Mouse (Mus musculus) CH12.LX (cell line): ENCODE data around the gene Obp2b. TPM values are rescaled to one million over a fixed set of nuclear protein-coding genes. Genes with fewer than 3 reads are reported as not detected.
A peak's percentile ranks its signal among the peaks of the same experiment; 100 is the strongest.
"Not testable (repeated sequence)": the region's sequence is repeated elsewhere in the genome, so short reads cannot be mapped to it uniquely, and the experiment has no call there.

Experiments
- DNase-seq: peaks from one replicate; pipeline ENCODE4 v3.0.0-alpha.2; 2013; ENCODE audit errors: extremely low read depth
- H3K27ac ChIP-seq: 2 replicates; pipeline ENCODE4 v1.5.1; 2012; ENCODE audit warnings: low read depth, mild to moderate bottlenecking, control low read depth, moderate library complexity; ENCODE audit not compliant: insufficient read depth
- H3K27me3 ChIP-seq: replicated peaks from 2 replicates; pipeline ENCODE3; 2012; ENCODE audit warnings: inconsistent platforms
- H3K36me3 ChIP-seq, 2 experiments: replicated peaks in 1 of 2; 2 replicates each; pipeline versions ENCODE3 to v1.6.1; 2012; ENCODE audit warnings: inconsistent platforms in 1 of 2, low read length in 1 of 2, mild to moderate bottlenecking in 1 of 2, mixed read lengths in 1 of 2, moderate library complexity in 1 of 2; ENCODE audit not compliant: control insufficient read depth in 1 of 2, insufficient read depth in 1 of 2
- H3K4me1 ChIP-seq, 2 experiments: 2 replicates each; pipeline ENCODE4 v1.6.1; 2012; ENCODE audit warnings: inconsistent platforms in 1 of 2, moderate library complexity in 1 of 2; ENCODE audit not compliant: insufficient read depth in 2 of 2, control insufficient read depth in 1 of 2
- H3K4me2 ChIP-seq: 2 replicates; pipeline ENCODE4 v1.6.1; 2012; ENCODE audit warnings: low read depth, mild to moderate bottlenecking, control low read depth; ENCODE audit not compliant: poor library complexity, insufficient read depth, severe bottlenecking
- H3K4me3 ChIP-seq, 3 experiments: fragments of 150-350 bp in 1 of 3; sonication (generic) in 1 of 3; replicated peaks in 1 of 3; 2 replicates each; pipeline versions ENCODE3 to v1.5.1; 2011 to 2012; ENCODE audit warnings: low read depth in 2 of 3, low read length in 2 of 3, mild to moderate bottlenecking in 2 of 3, moderate library complexity in 2 of 3, control low read depth in 1 of 3, improper control_type of control experiment in 1 of 3, inconsistent platforms in 1 of 3, mixed read lengths in 1 of 3; ENCODE audit not compliant: poor library complexity in 1 of 3
- H3K79me2 ChIP-seq: replicated peaks from 2 replicates; pipeline ENCODE4 v1.6.1; 2012; ENCODE audit warnings: mild to moderate bottlenecking, moderate library complexity; ENCODE audit not compliant: control insufficient read depth, poor library complexity, insufficient read depth, severe bottlenecking; ENCODE audit errors: extremely low read depth
- H3K9ac ChIP-seq: 2 replicates; pipeline ENCODE4 v1.6.1; 2012; ENCODE audit warnings: low read depth, mild to moderate bottlenecking, control low read depth, moderate library complexity; ENCODE audit not compliant: insufficient read depth
- H3K9me3 ChIP-seq: replicated peaks from 2 replicates; pipeline ENCODE3; 2012; ENCODE audit warnings: low read length, inconsistent platforms, mixed read lengths
- BHLHE40 ChIP-seq: IDR thresholded peaks from 2 replicates; pipeline ENCODE4 v1.6.1; 2011; ENCODE audit warnings: mild to moderate bottlenecking, low read depth, low read length, improper control_type of control experiment
- CHD1 ChIP-seq: IDR thresholded peaks from 2 replicates; pipeline ENCODE4 v1.6.1; 2012; ENCODE audit warnings: low read depth, low read length, improper control_type of control experiment, inconsistent platforms
- CHD2 ChIP-seq: IDR thresholded peaks from 2 replicates; pipeline ENCODE4 v1.6.1; 2011; ENCODE audit warnings: low read length, improper control_type of control experiment
- CTCF ChIP-seq, 2 experiments: IDR thresholded peaks in 1 of 2; conservative IDR thresholded peaks in 1 of 2; 2 replicates each; pipeline ENCODE4 v1.5.1; 2011 to 2012; ENCODE audit warnings: low read depth in 2 of 2, low read length in 2 of 2, improper control_type of control experiment in 1 of 2, inconsistent platforms in 1 of 2, mild to moderate bottlenecking in 1 of 2, moderate library complexity in 1 of 2
- ELF1 ChIP-seq: IDR thresholded peaks from 2 replicates; pipeline ENCODE4 v1.6.1; 2014; ENCODE audit warnings: low read depth, mild to moderate bottlenecking, inconsistent platforms, low read length, improper control_type of control experiment
- ETS1 ChIP-seq: conservative IDR thresholded peaks from 2 replicates; pipeline ENCODE4 v1.6.1; 2012; ENCODE audit warnings: low read depth, mild to moderate bottlenecking, inconsistent platforms, low read length, improper control_type of control experiment, moderate library complexity
- GABPA ChIP-seq: IDR thresholded peaks from 2 replicates; pipeline ENCODE4 v1.6.1; 2012; ENCODE audit warnings: low read depth, low read length, improper control_type of control experiment, inconsistent platforms; ENCODE audit not compliant: insufficient replicate concordance
- HCFC1 ChIP-seq: IDR thresholded peaks from 2 replicates; pipeline ENCODE4 v1.6.1; 2012; ENCODE audit warnings: low read depth, mild to moderate bottlenecking, inconsistent platforms, low read length, improper control_type of control experiment
- IRF4 ChIP-seq: IDR thresholded peaks from 2 replicates; pipeline ENCODE4 v1.6.1; 2014; ENCODE audit warnings: low read depth, mild to moderate bottlenecking, inconsistent platforms, low read length, improper control_type of control experiment
- MAX ChIP-seq: IDR thresholded peaks from 2 replicates; pipeline ENCODE4 v1.6.1; 2011; ENCODE audit warnings: low read length, improper control_type of control experiment
- MAZ ChIP-seq: IDR thresholded peaks from 2 replicates; pipeline ENCODE4 v1.6.1; 2012; ENCODE audit warnings: low read depth, mild to moderate bottlenecking, inconsistent platforms, low read length, improper control_type of control experiment, moderate library complexity
- MXI1 ChIP-seq: IDR thresholded peaks from 2 replicates; pipeline ENCODE4 v1.6.1; 2011; ENCODE audit warnings: mild to moderate bottlenecking, low read depth, low read length, improper control_type of control experiment
- NELFE ChIP-seq: IDR thresholded peaks from 2 replicates; pipeline ENCODE4 v1.6.1; 2011; ENCODE audit warnings: low read depth, low read length, improper control_type of control experiment
- NRF1 ChIP-seq: IDR thresholded peaks from 2 replicates; pipeline ENCODE4 v1.6.1; 2014; ENCODE audit warnings: low read depth, mild to moderate bottlenecking, inconsistent platforms, low read length, improper control_type of control experiment, moderate library complexity
- POLR2A ChIP-seq: IDR thresholded peaks from 2 replicates; pipeline ENCODE4 v1.6.1; 2011; ENCODE audit warnings: low read depth, mild to moderate bottlenecking, improper control_type of control experiment, low read length
- RAD21 ChIP-seq: IDR thresholded peaks from 2 replicates; pipeline ENCODE4 v1.6.1; 2011; ENCODE audit warnings: low read depth, mild to moderate bottlenecking, low read length, improper control_type of control experiment, moderate library complexity
- RCOR1 ChIP-seq: conservative IDR thresholded peaks from 2 replicates; pipeline ENCODE4 v1.6.1; 2012; ENCODE audit warnings: low read depth, mild to moderate bottlenecking, inconsistent platforms, low read length, improper control_type of control experiment
- SMC3 ChIP-seq: IDR thresholded peaks from 2 replicates; pipeline ENCODE4 v1.6.1; 2011; ENCODE audit warnings: low read depth, low read length, improper control_type of control experiment
- TBP ChIP-seq: conservative IDR thresholded peaks from 2 replicates; pipeline ENCODE4 v1.6.1; 2011; ENCODE audit warnings: low read depth, low read length, improper control_type of control experiment
- TCF12 ChIP-seq: IDR thresholded peaks from 2 replicates; pipeline ENCODE4 v1.6.1; 2014; ENCODE audit warnings: low read depth, mild to moderate bottlenecking, inconsistent platforms, low read length, improper control_type of control experiment
- dilution Hi-C: fragments of 300-500 bp; cut with MboI; formaldehyde crosslinking; loops from 2 replicates; pipeline ENCODE4 v1.14.3; 2020; ENCODE audit warnings: low sequenced_read_pairs; ENCODE audit not compliant: extremely low pct_unique_long_range_greater_than_20kb, extremely low pct_ligation_motif_present
- in situ Hi-C: fragments of 300-500 bp; cut with MboI; formaldehyde crosslinking; loops from 3 replicates; pipeline ENCODE4 v1.14.3; 2019; ENCODE audit warnings: low sequenced_read_pairs, low pct_ligation_motif_present, low pct_unique_long_range_greater_than_20kb, mixed read lengths
- polyA plus RNA-seq: library from polyadenylated mRNA; unstranded; fragments of >175 nt; gene quantifications from 2 replicates; pipeline ENCODE4 v1.2.1, GENCODE M21; 2012; ENCODE audit warnings: low read depth; ENCODE audit not compliant: insufficient read length
- total RNA-seq, 2 experiments: library from RNA; depleted of rRNA; stranded (reverse); fragments of 300-350 nt in 1 of 2; fragments of >200 nt in 1 of 2; gene quantifications; 2 replicates each; pipeline ENCODE4 v1.2.3; 2012 to 2014

Obp2b gene
- total and polyA plus RNA-seq, 3 experiments = not detected

DNA sequence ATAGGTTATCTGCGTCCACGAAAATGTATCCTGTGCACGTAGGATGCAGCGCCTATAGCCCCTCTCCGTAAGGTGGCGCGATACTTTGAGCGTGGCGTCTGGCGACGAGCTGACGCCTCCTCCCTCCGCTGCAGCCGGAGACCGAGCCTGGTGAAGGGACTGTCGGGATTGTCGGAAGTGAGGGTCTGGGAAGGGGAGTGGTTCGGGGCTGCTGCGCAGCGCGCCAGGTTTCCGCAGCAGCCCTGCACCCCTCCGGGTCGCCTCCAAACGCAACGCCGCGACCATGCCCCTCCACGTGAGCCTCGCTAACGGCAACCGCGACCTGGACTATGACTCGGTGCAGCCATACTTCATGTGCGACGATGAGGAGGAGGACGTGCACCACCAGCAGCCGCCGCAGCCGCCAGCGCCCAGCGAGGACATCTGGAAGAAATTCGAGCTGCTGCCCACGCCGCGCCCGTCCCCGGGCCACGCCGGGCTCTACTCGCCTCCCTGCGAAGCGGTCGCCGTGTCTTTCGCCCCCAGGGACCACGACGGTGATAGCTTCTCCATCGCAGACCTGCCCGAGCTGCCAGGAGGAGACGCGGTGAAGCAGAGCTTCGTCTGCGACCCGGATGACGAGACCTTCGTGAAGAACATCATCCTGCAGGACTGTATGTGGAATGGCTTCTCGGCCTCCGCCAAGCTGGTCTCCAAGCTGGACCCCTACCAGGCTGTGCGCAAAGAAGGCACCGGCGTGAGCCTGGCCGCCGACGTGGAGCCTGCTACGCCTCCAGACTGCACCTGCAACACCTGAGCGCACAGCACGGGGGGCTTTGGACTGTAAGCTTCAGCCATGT, 29.9 kb upstream of the Obp2b start, which contains the start of gene Bmyc:
TSS of gene Bmyc (plus strand) at position 97 of the 839 bp plus-strand sequence.
- Histone ChIP-seq H3K36me3 (peaks cover 0 to 9% of the 10 kb centered on the region in 2 experiments), H3K4me1 (peaks cover 0 to 12% of the 10 kb centered on the region in 2 experiments; a peak in 2 of 4 replicates), H3K9me3 (no peaks in the 10 kb centered on the region), H3K79me2 (no peaks in the 10 kb centered on the region), H3K9ac (peak within 1 kb of the TSS; percentile 41), H3K27me3 (peaks cover 17% of the 10 kb centered on the region), H3K4me2 (peak within 1 kb of the TSS; percentile 75), H3K4me3 (peak within 1 kb of the TSS; percentile 59 to 83 (median 72)), H3K27ac (no peak within 1 kb of the TSS)
- TF ChIP-seq MAZ = no peak
- TF ChIP-seq GABPA = no peak
- no peak for TF ChIP-seq RCOR1
- peak; percentile 61 for TF ChIP-seq ELF1
- peak; percentile 46 for TF ChIP-seq NELFE
- peak; percentile 38; the same call in 1 of the 2 replicates for TF ChIP-seq CHD2
- TF ChIP-seq TCF12 = peak; percentile 19; the same call in 1 of the 2 replicates
- TF ChIP-seq ETS1 = no peak
- no peak for TF ChIP-seq IRF4
- TF ChIP-seq MAX = 0 out of 2 replicates have a peak, but pooled peaks have one; percentile 16
- TF ChIP-seq MXI1 = peak; percentile 49; the same call in 1 of the 2 replicates
- peak in 1 of 2 experiments; percentile 63; a peak in 2 of 4 replicates for TF ChIP-seq CTCF (conservative IDR thresholded peaks at IDR 0.05 in 1 of 2, IDR thresholded peaks at IDR 0.05 in 1 of 2; ENCODE audit: low read depth in 2 of 2, low read length in 2 of 2)
- peak; percentile 58 for TF ChIP-seq POLR2A
- TF ChIP-seq BHLHE40 = peak; percentile 47; the same call in 1 of the 2 replicates
- TF ChIP-seq TBP = 0 out of 2 replicates have a peak, but pooled peaks have one; percentile 64
- no peak; the same call in 1 of the 2 replicates for TF ChIP-seq CHD1
- peak; percentile 73 for TF ChIP-seq HCFC1
- no peak for TF ChIP-seq SMC3
- peak; percentile 48 for TF ChIP-seq NRF1
- in situ Hi-C loops (no loop called here), dilution Hi-C loops (no loop called here)
- peak; percentile 83 for DNase-seq

DNA sequence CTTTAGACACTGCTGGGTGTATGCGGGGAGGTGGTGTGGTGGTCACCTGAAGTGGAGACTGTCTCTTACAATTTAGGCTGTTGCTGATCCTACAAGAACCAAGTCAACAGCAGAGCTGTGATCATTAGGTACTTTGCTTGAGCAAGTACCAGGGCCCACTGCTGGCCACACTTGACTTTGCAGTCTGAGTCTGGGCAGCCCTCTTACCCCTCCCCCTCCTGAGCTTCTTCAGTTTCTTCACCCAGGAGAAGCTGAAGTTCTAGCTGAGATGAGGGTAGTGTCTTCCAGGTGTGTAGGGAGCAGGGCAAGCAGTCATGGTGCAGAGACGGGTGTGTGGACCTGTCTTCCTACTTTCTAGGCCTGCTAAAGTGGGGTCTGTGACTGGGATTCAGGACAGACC, 28.7 kb upstream of the Obp2b start:
- peak overlapping the region in 2 of 3 experiments; percentile 27 to 59 for H3K4me3 ChIP-seq
- peaks cover 11% of the 10 kb centered on the region for H3K27me3 ChIP-seq
- dilution Hi-C loops (no loop called here), in situ Hi-C loops (no loop called here)
- no peaks in the 10 kb centered on the region for H3K79me2 ChIP-seq
- peaks cover 0 to 9% of the 10 kb centered on the region in 2 experiments for H3K36me3 ChIP-seq
- no peak overlapping the region for H3K27ac ChIP-seq
- no peaks in the 10 kb centered on the region for H3K9me3 ChIP-seq
- peak; percentile 75 for TF ChIP-seq CHD2
- TF ChIP-seq SMC3 = peak; percentile 41
- TF ChIP-seq TCF12 = no peak
- TF ChIP-seq CTCF (conservative IDR thresholded peaks at IDR 0.05 in 1 of 2, IDR thresholded peaks at IDR 0.05 in 1 of 2; ENCODE audit: low read depth in 2 of 2, low read length in 2 of 2) = peak; percentile 31 to 65; a peak in 3 of 4 replicates
- TF ChIP-seq RAD21 = peak; percentile 22
- TF ChIP-seq, all 38 proteins: peak for 4
- Histone ChIP-seq H3K4me2 (no peak overlapping the region), H3K4me1 (peaks cover 0 to 12% of the 10 kb centered on the region in 2 experiments; a peak in 2 of 4 replicates), H3K9ac (no peak overlapping the region)
- peak; percentile 71 for DNase-seq

- H3K9me3 ChIP-seq, in situ Hi-C loops, H3K4me3 ChIP-seq, dilution Hi-C loops, H3K9ac ChIP-seq, DNase-seq, H3K4me2 ChIP-seq, H3K36me3 ChIP-seq, H3K79me2 ChIP-seq, H3K27me3 ChIP-seq, H3K27ac ChIP-seq: not testable (repeated sequence)
- H3K4me1 ChIP-seq = peaks cover 0 to 12% of the 10 kb centered on the region in 2 experiments; a peak in 2 of 4 replicates
Observed at GRCm38 (mm10) chr2:25709056-25709455, 27.8 kb upstream of the Obp2b start.
